20 mouse cellular contexts compared by ENCODE assay signal in the genomic region with DNA sequence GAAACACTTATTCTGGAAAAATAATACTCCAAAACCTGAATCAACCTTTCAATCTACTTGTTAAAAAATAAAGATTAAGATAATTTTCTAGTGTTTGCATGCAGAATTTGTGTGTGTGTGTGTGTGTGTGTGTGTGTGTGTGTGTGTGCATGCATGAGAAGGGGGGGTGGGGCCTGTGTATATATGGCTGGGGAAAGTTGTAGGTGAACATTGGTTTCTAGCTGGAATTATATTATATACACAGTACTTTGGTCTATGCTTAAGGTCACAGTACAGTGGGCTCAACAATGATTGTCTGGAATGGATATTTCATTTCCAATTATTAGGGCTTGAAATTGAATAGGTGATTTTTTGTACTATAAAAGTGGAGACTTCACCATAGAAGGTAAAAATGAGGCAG.
A peak's percentile ranks its signal among the peaks of the same experiment; 100 is the strongest.
DNase-seq lines count a peak whose midpoint lies in the region; ATAC-seq and TF ChIP-seq lines count a peak whose summit lies in the region.
"Had no signal": no experiment of that assay in that cellular context is flagged by ENCODE, and none has a peak within 500 bp of the region (broad histone marks: within the 10 kb centered on the region; RNA-seq: fewer than 3 reads in every experiment).

No protein-coding gene starts in this region.

- no peak overlapping the region for H3K9ac ChIP-seq in lung, embryonic 15.5 days
- no peak overlapping the region for H3K9ac ChIP-seq in intestine, embryonic 16.5 days (ENCODE audit: low read depth, low read length)
- H3K9ac ChIP-seq: embryonic facial prominence, embryonic 13.5 days; embryonic facial prominence, embryonic 15.5 days; forebrain, embryonic 13.5 days; forebrain, embryonic 15.5 days; forebrain, postnatal 0 days had no signal

- no peak overlapping the region for H3K4me2 ChIP-seq in lung, embryonic 15.5 days
- no peak overlapping the region for H3K4me2 ChIP-seq in intestine, embryonic 16.5 days (ENCODE audit: low read depth, low read length)
- H3K4me2 ChIP-seq: embryonic facial prominence, embryonic 13.5 days; embryonic facial prominence, embryonic 15.5 days; forebrain, embryonic 13.5 days; forebrain, embryonic 15.5 days had no signal

- H3K27me3 ChIP-seq in lung, embryonic 15.5 days = no peaks in the 10 kb centered on the region
- H3K27me3 ChIP-seq in intestine, embryonic 16.5 days (replicated peaks; ENCODE audit: control insufficient read depth, insufficient read depth, low read length) = no peaks in the 10 kb centered on the region
- H3K27me3 ChIP-seq: embryonic facial prominence, embryonic 13.5 days; embryonic facial prominence, embryonic 15.5 days; forebrain, embryonic 13.5 days; forebrain, embryonic 15.5 days had no signal

- H3K27ac ChIP-seq in lung, embryonic 15.5 days = peak overlapping the region; percentile 25
- peak overlapping the region; percentile 13; the same call in 1 of the 2 replicates for H3K27ac ChIP-seq in embryonic fibroblast, embryonic 13.5 days (ENCODE audit: insufficient read depth, low read length)
- H3K27ac ChIP-seq in intestine, embryonic 16.5 days (ENCODE audit: low read length) = no peak overlapping the region
- H3K27ac ChIP-seq: embryonic facial prominence, embryonic 13.5 days; embryonic facial prominence, embryonic 15.5 days; forebrain, embryonic 13.5 days; forebrain, embryonic 15.5 days had no signal

- TF ChIP-seq CTCF in embryonic fibroblast, embryonic 13.5 days (IDR thresholded peaks at IDR 0.05; ENCODE audit: borderline replicate concordance, insufficient read depth, low read length) = no peak

- peak; percentile 57; the same call in 1 of the 2 replicates for ATAC-seq in lung, embryonic 15.5 days (ENCODE audit: borderline replicate concordance, extremely low read depth, low FRiP score, low TSS enrichment)
- 0 out of 2 replicates have a peak, but pooled peaks have one; percentile 54 for ATAC-seq in intestine, embryonic 16.5 days
- ATAC-seq: forebrain, embryonic 13.5 days; forebrain, embryonic 15.5 days; forebrain, postnatal 0 days had no signal

- H3K4me3 ChIP-seq in lung, embryonic 15.5 days = no peak overlapping the region
- H3K4me3 ChIP-seq in embryonic fibroblast, embryonic 13.5 days (ENCODE audit: insufficient read depth, low read length) = no peak overlapping the region
- H3K4me3 ChIP-seq in intestine, embryonic 16.5 days (ENCODE audit: low read length) = no peak overlapping the region
- H3K4me3 ChIP-seq: embryonic facial prominence, embryonic 13.5 days; embryonic facial prominence, embryonic 15.5 days; forebrain, embryonic 13.5 days; forebrain, embryonic 15.5 days had no signal

- no peaks in the 10 kb centered on the region for H3K36me3 ChIP-seq in lung, embryonic 15.5 days
- no peaks in the 10 kb centered on the region for H3K36me3 ChIP-seq in intestine, embryonic 16.5 days (ENCODE audit: control insufficient read depth, insufficient read depth, low read length)
- H3K36me3 ChIP-seq: embryonic facial prominence, embryonic 13.5 days; embryonic facial prominence, embryonic 15.5 days; forebrain, embryonic 15.5 days had no signal

- H3K9me3 ChIP-seq in lung, embryonic 15.5 days = no peaks in the 10 kb centered on the region
- no peaks in the 10 kb centered on the region for H3K9me3 ChIP-seq in intestine, embryonic 16.5 days (ENCODE audit: control insufficient read depth, low read length)
- H3K9me3 ChIP-seq: embryonic facial prominence, embryonic 13.5 days; embryonic facial prominence, embryonic 15.5 days; forebrain, embryonic 13.5 days; forebrain, embryonic 15.5 days had no signal

- TF ChIP-seq POLR2A in embryonic fibroblast, embryonic 13.5 days (IDR thresholded peaks at IDR 0.05; ENCODE audit: low read depth, low read length) = no peak

- no peak for DNase-seq in lung, adult 18-20 months
- no peak for DNase-seq in urinary bladder, adult 18-20 months (ENCODE audit: low spot score in 2 of 2)
- DNase-seq: adrenal gland, adult 2 months; adrenal gland, postnatal 10 days; adrenal gland, postnatal 25 days; cerebellum, adult 11 months; cerebellum, adult 18-20 months; cerebellum, adult 8-10 months; cerebellum, adult 9-11 months; cerebellum, postnatal 14 days; cerebellum, postnatal 36 days; embryo, embryonic 11 days; forebrain, postnatal 0 days had no signal

- H3K4me1 ChIP-seq in lung, embryonic 15.5 days = no peaks in the 10 kb centered on the region
- H3K4me1 ChIP-seq in embryonic fibroblast, embryonic 13.5 days (ENCODE audit: control insufficient read depth, insufficient read depth, low read length) = no peaks in the 10 kb centered on the region
- no peaks in the 10 kb centered on the region for H3K4me1 ChIP-seq in intestine, embryonic 16.5 days (ENCODE audit: control insufficient read depth, insufficient read depth, low read length)
- H3K4me1 ChIP-seq: embryonic facial prominence, embryonic 13.5 days; embryonic facial prominence, embryonic 15.5 days; forebrain, embryonic 13.5 days; forebrain, embryonic 15.5 days had no signal
